Mouse (Mus musculus) testis, postnatal 10 days (tissue): Measurements from ENCODE around the gene Tlr4.

Experiments
- DNase-seq: peaks from one replicate; pipeline ENCODE4 v3.0.0; 2021; ENCODE audit warnings: low spot score

Gene Tlr4

DNA sequence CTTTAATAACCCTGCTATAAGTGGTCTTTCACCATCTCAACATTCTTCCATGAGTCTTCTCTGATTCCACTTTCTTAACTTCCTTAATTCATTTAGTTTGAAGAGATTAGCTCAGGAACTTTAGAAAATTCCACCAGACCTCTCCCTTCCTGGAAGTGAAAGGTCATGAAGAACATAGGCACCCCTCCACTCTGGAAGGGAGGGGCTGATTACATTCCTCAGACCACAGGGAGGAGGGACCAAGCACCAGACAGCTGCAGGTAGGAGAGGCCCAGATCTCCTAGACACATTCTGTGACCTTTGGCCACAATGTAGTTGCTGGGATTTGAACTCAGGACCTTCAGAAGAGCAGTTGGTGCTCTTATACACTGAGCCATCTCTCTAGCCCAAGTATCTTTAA lies 72.7 kb downstream of the Tlr4 start:
- no peak for DNase-seq

DNA sequence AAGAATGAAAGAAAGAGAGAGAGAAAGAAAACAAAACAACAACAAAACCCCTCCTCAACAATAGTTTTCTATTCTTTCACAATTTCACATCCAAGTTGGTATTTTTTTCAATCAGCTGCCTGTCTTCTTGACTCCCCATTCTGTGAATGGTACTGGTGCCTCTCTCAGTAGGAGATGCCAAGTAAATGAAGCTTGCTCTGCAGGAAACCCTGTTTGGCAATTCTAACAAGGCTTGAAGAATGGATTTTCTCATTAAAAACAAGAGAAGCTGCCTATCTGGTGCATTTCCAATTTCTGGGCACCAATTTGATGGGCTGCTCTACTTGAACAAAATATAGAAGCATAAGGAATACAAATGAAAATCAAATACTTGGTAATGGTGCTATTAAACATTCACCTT lies 74.1 kb downstream of the Tlr4 start:
- no peak for DNase-seq

GRCm38 (mm10) chr4:66908376-66908775 lies 81.0 kb downstream of the Tlr4 start:
- DNase-seq, result no peak

GRCm38 (mm10) chr4:66919630-66920372 lies 92.4 kb downstream of the Tlr4 start:
- no peak for DNase-seq

DNA sequence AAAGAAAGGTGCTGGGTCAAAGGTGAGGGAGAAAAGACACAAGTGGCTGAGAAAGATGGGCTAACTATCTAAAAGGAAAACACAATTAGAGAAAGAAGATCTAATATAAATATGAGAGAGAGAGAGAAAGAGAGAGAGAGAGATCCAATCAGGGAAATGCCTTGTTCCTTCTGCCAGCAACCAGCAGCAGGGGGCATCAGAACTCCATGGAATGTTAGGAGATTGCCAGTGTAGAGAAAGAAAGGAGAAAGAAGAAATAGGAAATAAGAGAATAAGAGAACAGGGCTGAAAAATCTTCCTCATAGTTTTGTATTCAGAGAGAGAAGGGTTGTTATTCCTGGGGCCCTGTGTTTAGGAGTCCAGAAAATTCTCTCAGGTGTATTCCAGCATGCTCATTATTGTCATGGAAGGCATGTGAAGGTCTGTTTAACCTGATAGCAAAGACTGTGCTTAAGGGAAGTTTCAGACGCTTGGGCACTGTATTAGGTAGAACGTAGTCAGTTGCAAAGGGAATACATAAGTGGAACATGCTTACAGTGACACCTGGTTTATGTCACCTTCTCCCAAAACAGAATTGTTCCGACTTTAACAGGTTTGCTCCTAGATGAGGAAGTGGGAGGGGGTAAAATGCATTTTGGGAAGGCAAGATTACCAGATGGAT lies 96.4 kb downstream of the Tlr4 start:
- DNase-seq, result peak; percentile 52

DNA sequence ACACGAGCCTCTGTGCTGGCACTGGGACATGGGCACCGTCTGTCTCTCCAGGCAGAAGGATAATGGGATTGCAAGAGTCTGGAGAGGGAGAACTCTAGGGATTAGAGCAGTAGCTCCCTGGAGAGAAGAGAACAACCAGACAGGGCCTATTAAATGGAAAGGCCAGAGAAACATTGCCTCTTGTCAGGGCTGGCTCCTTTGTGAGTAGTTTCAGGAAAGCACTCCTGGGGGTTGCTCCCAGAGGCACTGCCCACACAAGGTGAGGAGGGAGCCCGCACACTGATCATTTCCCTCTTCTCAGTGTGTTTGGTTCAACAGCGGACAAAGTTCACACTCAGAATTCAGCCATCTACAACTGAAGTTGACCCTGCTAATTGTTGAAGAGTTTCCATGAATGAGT lies 98.7 kb downstream of the Tlr4 start:
- no peak for DNase-seq

GRCm38 (mm10) chr4:66927537-66928088 lies 100.2 kb downstream of the Tlr4 start:
- no peak for DNase-seq

GRCm38 (mm10) chr4:66938489-66939061 lies 111.2 kb downstream of the Tlr4 start:
- DNase-seq, result no peak

DNA sequence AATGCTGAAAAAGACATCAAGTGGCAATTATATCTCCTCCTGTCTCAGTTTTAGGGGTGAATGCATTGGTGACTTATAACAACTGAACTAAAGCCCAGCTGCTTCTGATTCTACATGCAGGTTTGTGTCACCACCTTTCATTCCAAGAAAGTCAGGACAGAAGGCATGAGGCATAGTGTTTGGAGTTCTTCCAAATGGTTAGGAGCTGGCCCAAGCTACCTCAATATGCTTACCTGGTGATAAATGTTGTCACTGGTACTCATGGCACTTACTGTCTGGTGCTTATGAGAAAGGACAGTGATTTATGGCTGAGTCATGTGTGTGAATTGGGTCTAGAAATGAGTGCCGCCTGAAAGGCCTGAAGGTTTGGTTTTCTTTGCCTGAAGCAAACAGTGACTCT lies 114.5 kb downstream of the Tlr4 start:
- DNase-seq, result no peak

- no peak for DNase-seq
Observed at GRCm38 (mm10) chr4:66943699-66944098, 116.3 kb downstream of the Tlr4 start.

DNA sequence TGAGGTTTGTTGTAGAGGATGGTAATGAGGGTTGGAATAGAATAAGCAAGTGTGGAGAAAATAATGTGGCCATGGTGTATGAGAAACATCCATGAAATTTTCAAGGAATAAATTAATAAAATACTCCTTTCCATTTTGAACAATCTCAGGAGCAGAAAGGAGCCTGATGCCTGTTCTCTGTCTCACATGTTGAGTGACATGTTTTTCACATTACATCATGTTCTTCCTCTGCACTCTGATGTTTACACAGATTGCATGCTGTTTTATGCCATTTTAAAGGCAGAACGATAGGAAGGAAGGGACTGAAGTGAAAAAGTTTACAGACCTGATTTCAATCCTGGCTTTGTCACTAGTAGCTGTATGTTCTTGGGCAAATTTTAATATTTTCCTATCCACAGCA lies 120.3 kb downstream of the Tlr4 start:
- DNase-seq, result no peak

DNA sequence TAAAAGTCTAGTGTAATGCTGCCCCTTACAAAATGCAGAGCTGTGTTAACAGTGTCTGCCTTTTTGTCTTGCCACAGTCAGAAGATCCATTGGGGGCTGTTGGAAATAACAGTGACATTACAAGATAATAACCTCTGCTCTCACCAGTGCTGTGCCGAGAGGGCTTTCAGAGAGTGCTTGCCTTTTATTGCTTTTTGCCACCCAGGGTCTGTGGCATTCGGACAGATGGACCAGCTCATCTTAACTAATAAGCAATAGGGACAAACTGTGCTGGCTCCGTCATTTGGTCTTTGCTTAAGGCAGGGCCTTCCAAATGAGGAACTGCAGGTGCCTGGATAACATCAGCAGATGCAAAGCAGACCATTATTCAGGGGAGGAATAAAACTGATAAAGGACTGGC lies 147.5 kb downstream of the Tlr4 start:
- no peak for DNase-seq
